Mouse (Mus musculus) spleen, adult 10 weeks (tissue): ENCODE data around the gene Cth. TPM values are rescaled to one million over a fixed set of nuclear protein-coding genes. Genes with fewer than 3 reads are reported as not detected.

ENCODE experiments used
- polyA plus RNA-seq: library from polyadenylated mRNA; stranded (reverse); fragments of 350-450 nt; fragmentation: Illumina TruSeq; extraction: RNeasy Lipid Tissue Mini Kit (QIAGEN cat#74804); gene quantifications from one replicate; pipeline ENCODE4 v1.2.3, GENCODE M21; 2015; ENCODE audit warnings: low replicate concordance; ENCODE audit not compliant: insufficient read depth

Gene Cth
- 0.41 TPM for polyA plus RNA-seq

DNA sequence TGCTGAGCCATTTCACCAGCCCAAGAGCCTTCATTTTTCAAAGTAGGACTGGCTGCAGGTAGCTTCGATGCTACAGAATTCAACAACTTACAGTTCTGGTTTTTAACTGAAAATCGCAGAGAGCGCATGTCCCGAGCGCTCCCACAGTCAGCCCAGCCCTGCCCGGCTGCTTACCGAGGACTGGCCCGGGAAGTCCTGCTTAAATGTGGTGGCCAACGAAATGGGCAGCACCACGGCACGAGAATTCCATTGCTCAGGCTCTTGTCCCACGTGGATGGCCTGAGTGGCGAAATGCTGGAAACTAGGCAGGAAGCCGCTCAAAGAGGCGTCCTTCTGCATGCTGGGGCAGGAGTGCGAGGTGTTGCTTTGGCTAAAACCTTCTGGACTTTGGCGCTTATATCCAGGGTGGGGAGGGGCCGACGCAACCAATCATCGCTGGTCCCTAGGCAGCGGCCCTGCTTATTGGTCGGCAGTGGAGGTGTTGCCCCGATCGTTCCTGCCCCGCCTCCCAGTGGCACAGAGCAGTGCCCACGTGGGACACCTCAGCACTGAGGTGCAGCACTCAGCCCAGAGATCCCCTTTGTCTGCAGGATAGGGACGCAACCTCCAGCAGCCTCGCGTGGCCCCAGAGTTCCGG, at the start of gene Cth:
Gene Cth (minus strand): TSS at position 386 of the 637 bp plus-strand sequence.

DNA sequence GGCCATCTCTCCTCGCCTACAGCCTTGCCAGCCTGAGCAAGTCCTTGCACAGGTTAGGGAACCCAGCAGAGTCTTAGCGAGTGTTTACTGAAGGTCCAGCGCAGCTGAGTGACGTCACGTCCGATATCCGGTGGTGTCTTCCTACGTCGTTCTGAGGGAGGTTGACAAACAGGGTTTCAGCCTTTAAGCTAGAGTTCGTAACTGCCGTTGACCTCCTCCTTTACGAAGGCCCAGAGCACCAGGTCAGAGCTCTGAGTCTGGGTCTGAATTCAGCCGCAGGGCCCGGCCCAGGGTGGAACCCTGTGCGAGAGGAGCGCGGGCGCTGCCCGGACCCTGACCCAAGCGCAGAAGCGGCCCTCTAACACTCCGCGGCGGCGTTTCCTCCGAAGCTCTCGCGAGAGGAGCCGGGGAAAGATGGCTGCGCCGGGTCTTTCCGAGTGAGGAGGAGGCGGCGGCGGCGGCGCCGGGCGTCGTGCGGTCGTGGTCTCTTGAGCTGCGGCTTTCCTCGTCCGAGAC, 22.0 kb upstream of the Cth start, which contains the start of gene Ankrd13c:
Gene Ankrd13c (plus strand): TSS at position 397 of the 516 bp plus-strand sequence.

Other genes with a start within 250 kb of the Cth start
- gene Ankrd13c, start 22.2 kb upstream of the Cth start, polyA plus RNA-seq, result 57.0 TPM
- gene Srsf11, start 111.6 kb upstream of the Cth start, polyA plus RNA-seq, result 556 TPM
- 31.7 TPM for gene Lrrc40, start 111.6 kb upstream of the Cth start, polyA plus RNA-seq